Mouse (Mus musculus) embryonic facial prominence, embryonic 14.5 days (tissue): ENCODE measurements around the gene Csde1. TPM values are rescaled to one million over a fixed set of nuclear protein-coding genes. Genes with fewer than 3 reads are reported as not detected.

ENCODE experiments used
- ATAC-seq: fragments of 200-750 bp; cut with Nextera tagmentation; 2 replicates; pipeline ENCODE4 v1.8.0; 2017; ENCODE audit warnings: low read depth, moderate number of reproducible peaks, moderate TSS enrichment
- DNase-seq: peaks from one replicate; pipeline ENCODE4 v3.0.0-alpha.2; 2015; ENCODE audit warnings: low spot score
- H3K27ac ChIP-seq: fragments of 300-500 bp; sonication (generic); replicated peaks from 2 replicates; pipeline ENCODE4 v1.5.1; 2014; ENCODE audit warnings: low read depth, mild to moderate bottlenecking, low read length, moderate library complexity
- H3K27me3 ChIP-seq: fragments of 300-500 bp; sonication (generic); replicated peaks from 2 replicates; pipeline ENCODE4 v1.6.1; 2014; ENCODE audit warnings: low read length; ENCODE audit not compliant: control insufficient read depth, insufficient read depth
- H3K36me3 ChIP-seq: fragments of 300-500 bp; sonication (generic); 2 replicates; pipeline ENCODE4 v1.6.1; 2014; ENCODE audit warnings: low read length, mixed read lengths; ENCODE audit not compliant: control insufficient read depth, insufficient read depth
- H3K4me1 ChIP-seq: fragments of 300-500 bp; sonication (generic); 2 replicates; pipeline ENCODE4 v1.6.1; 2014; ENCODE audit warnings: antibody characterized with exemption, low read length; ENCODE audit not compliant: control insufficient read depth, insufficient read depth
- H3K4me2 ChIP-seq: fragments of 300-500 bp; sonication (generic); 2 replicates; pipeline ENCODE4 v1.6.1; 2014; ENCODE audit warnings: low read depth, mild to moderate bottlenecking, low read length, moderate library complexity, mixed read lengths
- H3K4me3 ChIP-seq: fragments of 300-500 bp; sonication (generic); 2 replicates; pipeline ENCODE4 v1.5.1; 2014; ENCODE audit warnings: low read depth, mild to moderate bottlenecking, low read length
- H3K9ac ChIP-seq: fragments of 300-500 bp; sonication (generic); 2 replicates; pipeline ENCODE4 v1.6.1; 2014; ENCODE audit warnings: low read depth, mild to moderate bottlenecking, low read length, moderate library complexity, mixed read lengths
- H3K9me3 ChIP-seq: fragments of 300-500 bp; sonication (generic); 2 replicates; pipeline ENCODE4 v1.6.1; 2016; ENCODE audit warnings: low read length; ENCODE audit not compliant: control insufficient read depth
- WGBS: fragments of 180-500 bp; shearing (Covaris S2); extraction: QIAGEN DNeasy Blood & Tissue Kit; methylation state at CpG from one replicate; pipeline ENCODE4 v1.1.7; 2014; 5-methylcytosine and 5-hydroxymethylcytosine counted together
- polyA plus RNA-seq: library from polyadenylated mRNA; unstranded; fragments of >200 nt; fragmentation: Nextera tagmentation; extraction: Ambion mirVana; gene quantifications from 2 replicates; pipeline ENCODE4 v1.2.1, GENCODE M21; 2014

Gene Csde1
- polyA plus RNA-seq, 1 experiment from 2014 or later: 335 TPM

- no peak for DNase-seq
- Histone ChIP-seq H3K4me3 (no peak overlapping the region), H3K27ac (no peak overlapping the region), H3K9ac (no peak overlapping the region), H3K9me3 (no peaks in the 10 kb centered on the region), H3K4me1 (no peaks in the 10 kb centered on the region), H3K36me3 (peaks cover 78% of the 10 kb centered on the region), H3K4me2 (no peak overlapping the region), H3K27me3 (no peaks in the 10 kb centered on the region)
- 94% methylated on average over 6 of the region's 6 CpGs for WGBS
- no peak for ATAC-seq
Observed at GRCm38 (mm10) chr3:103040285-103040684, 20.1 kb downstream of the Csde1 start.

DNA sequence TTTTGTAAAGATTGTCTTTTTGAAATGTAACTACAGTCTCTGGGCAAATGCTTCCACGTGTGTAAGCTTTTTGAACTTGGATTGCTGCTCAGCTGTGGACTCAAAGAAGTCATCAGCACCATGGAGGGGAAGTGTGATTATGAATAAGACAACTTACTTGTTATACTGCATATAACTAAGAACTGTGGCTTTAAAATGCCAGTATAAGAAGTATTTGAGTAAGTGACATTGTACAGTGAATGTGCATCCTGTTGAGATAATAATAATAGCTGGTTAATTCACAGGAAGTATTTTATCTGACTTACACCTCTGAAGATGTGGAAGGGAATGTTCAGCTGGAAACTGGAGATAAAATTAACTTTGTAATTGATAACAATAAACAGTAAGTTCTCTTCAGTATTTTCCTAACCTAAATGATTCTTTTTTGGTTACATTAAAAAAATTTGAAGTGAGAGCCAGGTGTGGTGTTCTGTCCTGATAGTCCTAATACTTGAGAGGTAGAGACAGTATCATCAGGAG lies 20.7 kb downstream of the Csde1 start:
- H3K36me3 ChIP-seq: peaks cover 82% of the 10 kb centered on the region
- H3K9me3 ChIP-seq: no peaks in the 10 kb centered on the region
- H3K9ac ChIP-seq: no peak overlapping the region
- H3K4me3 ChIP-seq: no peak overlapping the region
- no peak overlapping the region for H3K27ac ChIP-seq
- no peaks in the 10 kb centered on the region for H3K27me3 ChIP-seq
- H3K4me2 ChIP-seq: no peak overlapping the region
- DNase-seq: no peak
- 87% methylated on average over 1 of the region's 1 CpGs for WGBS
- ATAC-seq: no peak
- no peaks in the 10 kb centered on the region for H3K4me1 ChIP-seq

- H3K4me3 ChIP-seq: no peak overlapping the region
- DNase-seq (no peak), ATAC-seq (no peak)
- no peaks in the 10 kb centered on the region for H3K4me1 ChIP-seq
- H3K9ac ChIP-seq: no peak overlapping the region
- no peak overlapping the region for H3K27ac ChIP-seq
- 88% methylated on average over 5 of the region's 5 CpGs for WGBS
- H3K27me3 ChIP-seq: no peaks in the 10 kb centered on the region
- no peaks in the 10 kb centered on the region for H3K9me3 ChIP-seq
- H3K4me2 ChIP-seq: no peak overlapping the region
- H3K36me3 ChIP-seq: peaks cover 74% of the 10 kb centered on the region
Observed at GRCm38 (mm10) chr3:103056016-103056595, 35.9 kb downstream of the Csde1 start.

DNA sequence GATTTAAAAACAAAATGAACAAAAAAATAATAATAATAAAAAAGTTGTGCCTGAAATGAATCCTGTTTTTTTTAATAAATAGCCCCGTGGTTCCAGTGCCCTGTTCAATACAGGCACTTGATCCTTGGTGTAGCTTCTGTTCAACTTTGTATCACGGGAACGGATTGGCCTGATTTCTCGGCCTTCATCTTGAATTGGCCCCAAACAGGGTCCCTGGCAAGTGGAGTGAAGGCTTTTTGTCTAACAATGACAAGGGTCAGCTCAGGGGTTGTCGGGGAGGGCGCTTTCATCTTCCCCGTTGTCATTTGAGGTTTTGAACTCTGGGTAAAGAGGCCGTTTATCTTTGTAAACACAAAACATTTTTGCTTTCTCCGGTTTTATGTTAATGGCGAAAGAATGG lies 37.5 kb downstream of the Csde1 start:
- 6% methylated on average over 10 of the region's 10 CpGs for WGBS
- DNase-seq: peak; percentile 26
- H3K9me3 ChIP-seq: no peaks in the 10 kb centered on the region

GRCm38 (mm10) chr3:103058207-103059157 lies 38.3 kb downstream of the Csde1 start, which contains the start of gene Nras:
Nras (plus strand) TSS chr3:103058285.
- peak within 1 kb of the TSS; percentile 99 for H3K27ac ChIP-seq
- H3K4me3 ChIP-seq: peak within 1 kb of the TSS; percentile 77
- H3K9ac ChIP-seq: peak within 1 kb of the TSS; percentile 90
- no peaks in the 10 kb centered on the region for H3K9me3 ChIP-seq
- H3K4me1 ChIP-seq: no peaks in the 10 kb centered on the region
- WGBS: 2% methylated on average over 44 of the region's 46 CpGs
- peaks cover 76% of the 10 kb centered on the region for H3K36me3 ChIP-seq
- peak within 1 kb of the TSS; percentile 70 for H3K4me2 ChIP-seq
- H3K27me3 ChIP-seq: no peaks in the 10 kb centered on the region
- ATAC-seq: peak; percentile 98
- peak; percentile 97 for DNase-seq

More for the DNA sequence above, 37.5 kb downstream of the Csde1 start:
- peak overlapping the region; percentile 99 for H3K27ac ChIP-seq
- H3K4me3 ChIP-seq: peak overlapping the region; percentile 77
- H3K4me2 ChIP-seq: peak overlapping the region; percentile 70
- peak overlapping the region; percentile 90 for H3K9ac ChIP-seq
- H3K36me3 ChIP-seq: peaks cover 75% of the 10 kb centered on the region
- no peaks in the 10 kb centered on the region for H3K4me1 ChIP-seq
- no peaks in the 10 kb centered on the region for H3K27me3 ChIP-seq
- ATAC-seq: peak; percentile 15

DNA sequence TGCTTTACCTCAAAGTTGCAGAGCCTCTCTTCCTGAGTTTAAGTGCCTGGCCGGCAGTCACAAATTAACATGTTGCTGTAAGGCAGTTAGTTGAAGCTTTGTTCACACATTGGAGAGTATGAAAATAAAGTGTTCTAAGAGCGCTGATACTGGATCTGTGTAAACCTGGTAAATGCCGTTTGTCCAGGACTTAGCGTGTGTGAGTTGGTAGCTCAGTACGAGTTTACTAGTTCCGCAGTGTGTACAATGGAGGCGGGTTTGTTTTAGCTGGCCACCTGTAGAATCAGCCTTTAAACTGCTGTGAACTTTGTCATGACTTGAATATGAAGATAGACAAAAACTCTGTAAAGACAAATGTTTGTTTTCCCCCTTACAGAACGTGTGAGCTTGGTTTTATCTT lies 46.7 kb downstream of the Csde1 start:
- Histone ChIP-seq H3K4me3 (no peak overlapping the region), H3K27me3 (no peaks in the 10 kb centered on the region), H3K27ac (no peak overlapping the region), H3K9me3 (no peaks in the 10 kb centered on the region), H3K36me3 (peaks cover 62% of the 10 kb centered on the region), H3K4me2 (no peak overlapping the region), H3K4me1 (no peaks in the 10 kb centered on the region), H3K9ac (no peak overlapping the region)
- WGBS: 92% methylated on average over 8 of the region's 8 CpGs
- ATAC-seq: no peak
- no peak for DNase-seq

GRCm38 (mm10) chr3:103068971-103069370 lies 48.7 kb downstream of the Csde1 start:
- H3K4me2 ChIP-seq: no peak overlapping the region
- H3K27me3 ChIP-seq: no peaks in the 10 kb centered on the region
- ATAC-seq (peak; percentile 62; the same call in 1 of the 2 replicates), DNase-seq (peak; percentile 57)
- H3K4me1 ChIP-seq: no peaks in the 10 kb centered on the region
- H3K36me3 ChIP-seq: peaks cover 41% of the 10 kb centered on the region
- H3K27ac ChIP-seq: no peak overlapping the region
- 77% methylated on average over 6 of the region's 6 CpGs for WGBS
- no peaks in the 10 kb centered on the region for H3K9me3 ChIP-seq
- H3K9ac ChIP-seq: no peak overlapping the region
- no peak overlapping the region for H3K4me3 ChIP-seq

- Histone ChIP-seq H3K4me3 (no peak within 1 kb of the TSS), H3K4me1 (no peaks in the 10 kb centered on the region), H3K27ac (no peak within 1 kb of the TSS), H3K9me3 (no peaks in the 10 kb centered on the region), H3K4me2 (no peak within 1 kb of the TSS), H3K9ac (no peak within 1 kb of the TSS), H3K27me3 (no peaks in the 10 kb centered on the region), H3K36me3 (peaks cover 3% of the 10 kb centered on the region; the same call in 1 of the 2 replicates)
- WGBS: 61% methylated on average over 5 of the region's 5 CpGs
- DNase-seq (no peak), ATAC-seq (no peak)
Observed at GRCm38 (mm10) chr3:103073771-103074170, 53.5 kb downstream of the Csde1 start, which contains the start of gene Ampd1. Ampd1 (plus strand) TSS chr3:103074014.
